Mouse (Mus musculus): Measurements from ENCODE around the gene Lrpap1. TPM values are rescaled to one million over a fixed set of nuclear protein-coding genes. Genes with fewer than 3 reads are reported as not detected.

Lrpap1 gene
- polyA plus RNA-seq, 1 experiment: 20.8 TPM

- TF ChIP-seq CTCF (IDR thresholded peaks at IDR 0.05; ENCODE audit: extremely low read depth, insufficient read length, insufficient replicate concordance, low read depth, low read length) (no peak), POLR2A (IDR thresholded peaks at IDR 0.05; ENCODE audit: low read depth, low read length) (no peak)
- 43% methylated on average over 10 of the region's 10 CpGs for WGBS
- H3K27me3 ChIP-seq (ENCODE audit: control insufficient read depth, insufficient read depth, low read length): no peaks in the 10 kb centered on the region
- H3K4me3 ChIP-seq (ENCODE audit: low read depth, low read length): peak overlapping the region; percentile 9; the same call in 1 of the 2 replicates
- H3K27ac ChIP-seq (ENCODE audit: insufficient read depth, low read depth, low read length): no peak overlapping the region
- peaks cover 26% of the 10 kb centered on the region for H3K4me1 ChIP-seq (ENCODE audit: control insufficient read depth, insufficient read depth, insufficient read length, low read length)
- H3K36me3 ChIP-seq (ENCODE audit: control insufficient read depth, insufficient read depth, low read length): no peaks in the 10 kb centered on the region
Observed at GRCm38 (mm10) chr5:35042431-35043109, 63.0 kb downstream of the Lrpap1 start.

Other genes with a start within 250 kb of the Lrpap1 start
- gene Msantd1, start 197.8 kb downstream of the Lrpap1 start, polyA plus RNA-seq (2012; rRNA removed): 1.6 and 3.1 TPM in 2 replicates
- gene Rgs12, start 156.3 kb downstream of the Lrpap1 start, polyA plus RNA-seq (2012; rRNA removed): 4.6 and 6.1 TPM in 2 replicates
- 75.0 and 118 TPM in 2 replicates for gene Hgfac, start 64.3 kb downstream of the Lrpap1 start, polyA plus RNA-seq (2012; rRNA removed)
- gene Dok7, start 49.0 kb downstream of the Lrpap1 start, polyA plus RNA-seq (2012; rRNA removed): 1.1 and 2.2 TPM in 2 replicates
- gene Adra2c, start 172.6 kb upstream of the Lrpap1 start, polyA plus RNA-seq (2012; rRNA removed): 0.51 and 1.7 TPM in 2 replicates